Mouse (Mus musculus): ENCODE results near the gene Zic4. TPM values are rescaled to one million over a fixed set of nuclear protein-coding genes. Genes with fewer than 3 reads are reported as not detected.

Gene Zic4
- polyA plus RNA-seq, 1 experiment: 2.6 TPM

DNA sequence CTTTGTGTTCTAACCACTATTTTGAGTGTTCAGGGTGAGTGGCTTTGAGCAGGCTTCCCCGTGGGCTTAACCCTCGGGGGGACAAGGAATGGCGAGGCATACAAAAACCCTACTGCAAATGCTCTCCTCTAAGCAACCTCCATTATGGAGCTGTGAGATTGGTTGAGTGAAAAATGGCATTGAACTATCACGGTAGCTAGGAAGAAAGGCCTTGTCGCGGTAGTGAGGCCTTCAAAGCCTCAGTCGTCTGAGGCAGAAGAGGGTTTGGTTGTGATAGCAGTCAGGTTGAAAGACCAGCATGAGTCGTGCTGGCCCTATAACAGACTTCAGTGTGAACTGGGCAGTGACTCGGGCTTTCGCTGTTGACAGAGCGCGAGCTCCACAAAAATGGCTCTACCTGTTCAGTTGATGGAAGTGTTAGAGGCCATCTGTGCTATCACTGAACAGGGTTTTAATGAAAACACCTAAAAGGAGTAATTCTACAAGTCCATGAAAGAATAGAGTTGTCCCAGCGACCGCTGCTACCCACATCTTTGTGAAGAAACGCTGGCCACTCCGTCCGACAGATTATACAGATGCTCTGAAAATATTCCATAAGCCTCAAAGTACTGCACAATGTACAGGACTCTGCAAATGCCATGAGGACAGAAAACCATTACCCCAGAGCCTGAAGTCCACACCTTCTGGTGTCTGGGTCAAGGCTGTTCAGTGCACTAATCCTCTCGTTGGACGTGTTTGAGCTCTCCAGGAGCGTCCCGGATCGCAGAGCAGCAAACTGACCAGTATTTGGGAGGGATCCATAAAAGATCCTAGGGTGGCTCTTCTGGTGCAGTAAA is 7.6 kb upstream of the Zic4 start:
- TF ChIP-seq CTCF (IDR thresholded peaks at IDR 0.05; ENCODE audit: borderline replicate concordance, insufficient read depth, low read length) (no peak), POLR2A (IDR thresholded peaks at IDR 0.05; ENCODE audit: low read depth, low read length) (no peak)
- Histone ChIP-seq H3K4me1 (ENCODE audit: control insufficient read depth, insufficient read depth, low read length) (no peaks in the 10 kb centered on the region), H3K27ac (ENCODE audit: insufficient read depth, low read length) (no peak overlapping the region), H3K4me3 (ENCODE audit: insufficient read depth, low read length) (no peak overlapping the region)

DNA sequence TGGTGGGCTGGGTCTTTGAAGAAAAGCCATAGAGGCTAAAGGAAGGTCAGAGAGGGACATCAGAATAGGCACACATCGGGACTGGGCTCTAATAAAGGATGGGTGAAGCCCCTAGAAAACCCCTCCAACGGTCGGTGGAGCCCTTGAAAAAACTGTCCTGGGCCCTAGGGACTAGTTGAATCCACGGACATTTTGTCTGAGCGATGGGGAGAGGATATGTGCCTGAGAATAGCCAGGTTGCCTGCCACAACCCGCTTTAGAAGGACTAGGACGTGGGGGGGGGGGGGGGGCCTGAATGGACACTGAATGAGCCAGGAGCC is 7.0 kb upstream of the Zic4 start:
- Histone ChIP-seq H3K4me3 (ENCODE audit: insufficient read depth, low read length) (no peak overlapping the region), H3K27ac (ENCODE audit: insufficient read depth, low read length) (no peak overlapping the region), H3K4me1 (ENCODE audit: control insufficient read depth, insufficient read depth, low read length) (no peaks in the 10 kb centered on the region)
- TF ChIP-seq CTCF (IDR thresholded peaks at IDR 0.05; ENCODE audit: borderline replicate concordance, insufficient read depth, low read length) (no peak), POLR2A (IDR thresholded peaks at IDR 0.05; ENCODE audit: low read depth, low read length) (no peak)

DNA sequence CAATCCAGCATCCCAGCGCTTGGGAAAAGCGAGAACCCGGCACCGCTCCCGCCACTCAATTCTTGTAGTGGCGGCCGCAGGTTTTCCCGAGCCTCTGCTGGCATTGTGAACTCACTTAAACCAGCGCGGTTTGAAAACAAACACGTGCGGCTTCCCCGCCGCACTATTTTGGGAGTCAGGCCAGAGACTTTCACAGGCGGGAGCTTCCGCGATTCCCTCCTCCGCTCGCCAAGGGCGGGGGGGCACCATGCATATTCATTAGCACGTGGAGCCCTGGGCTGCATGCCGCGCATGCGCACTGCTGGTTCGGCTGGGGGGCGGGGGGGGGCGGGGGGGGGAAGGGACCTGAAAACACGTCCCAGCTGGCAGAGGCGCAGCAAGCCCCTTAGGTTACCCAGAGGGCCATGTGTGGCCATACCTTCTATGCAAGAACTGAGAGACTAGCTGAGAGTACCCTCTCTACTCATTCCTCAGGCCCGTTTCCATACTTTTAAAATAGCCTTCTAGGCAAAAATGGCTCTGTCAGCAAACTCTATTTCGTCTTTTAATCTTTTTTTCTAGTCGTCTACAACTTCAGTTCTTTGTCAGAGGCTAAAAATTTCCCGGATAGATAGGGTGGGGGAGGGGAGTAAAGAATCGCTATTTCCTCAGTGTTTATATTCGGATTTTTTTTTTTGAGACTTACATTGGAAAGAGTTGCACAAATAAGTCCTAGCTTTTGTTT is 6.4 kb upstream of the Zic4 start:
- peak overlapping the region; percentile 26; the same call in 1 of the 2 replicates for H3K27ac ChIP-seq (ENCODE audit: insufficient read depth, low read length)
- H3K4me3 ChIP-seq (ENCODE audit: insufficient read depth, low read length): no peak overlapping the region; the same call in 1 of the 2 replicates
- no peak for TF ChIP-seq CTCF (IDR thresholded peaks at IDR 0.05; ENCODE audit: borderline replicate concordance, insufficient read depth, low read length)
- TF ChIP-seq POLR2A (IDR thresholded peaks at IDR 0.05; ENCODE audit: low read depth, low read length): no peak
- no peaks in the 10 kb centered on the region for H3K4me1 ChIP-seq (ENCODE audit: control insufficient read depth, insufficient read depth, low read length)

DNA sequence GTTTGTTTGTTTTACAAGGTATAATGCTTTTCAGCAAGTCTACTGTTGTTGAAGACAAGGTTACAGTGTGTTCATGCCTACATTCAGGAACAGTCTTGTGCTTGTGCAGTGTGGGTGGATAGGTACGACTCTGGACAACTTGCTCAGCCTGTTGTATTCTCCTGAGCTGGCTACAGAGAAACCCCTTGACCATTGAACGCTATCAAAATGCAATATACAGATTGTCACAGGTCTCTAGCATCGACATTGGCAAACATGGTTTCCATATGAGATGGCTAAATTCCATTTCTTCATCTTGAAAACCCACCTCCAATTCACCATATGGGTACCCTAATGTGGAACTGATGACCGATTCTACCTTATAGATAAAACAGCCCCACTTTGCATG is 5.9 kb upstream of the Zic4 start:
- no peak for TF ChIP-seq CTCF (IDR thresholded peaks at IDR 0.05; ENCODE audit: borderline replicate concordance, insufficient read depth, low read length)
- no peak for TF ChIP-seq POLR2A (IDR thresholded peaks at IDR 0.05; ENCODE audit: low read depth, low read length)
- Histone ChIP-seq H3K27ac (ENCODE audit: insufficient read depth, low read length) (no peak overlapping the region), H3K4me3 (ENCODE audit: insufficient read depth, low read length) (no peak overlapping the region), H3K4me1 (ENCODE audit: control insufficient read depth, insufficient read depth, low read length) (no peaks in the 10 kb centered on the region)

DNA sequence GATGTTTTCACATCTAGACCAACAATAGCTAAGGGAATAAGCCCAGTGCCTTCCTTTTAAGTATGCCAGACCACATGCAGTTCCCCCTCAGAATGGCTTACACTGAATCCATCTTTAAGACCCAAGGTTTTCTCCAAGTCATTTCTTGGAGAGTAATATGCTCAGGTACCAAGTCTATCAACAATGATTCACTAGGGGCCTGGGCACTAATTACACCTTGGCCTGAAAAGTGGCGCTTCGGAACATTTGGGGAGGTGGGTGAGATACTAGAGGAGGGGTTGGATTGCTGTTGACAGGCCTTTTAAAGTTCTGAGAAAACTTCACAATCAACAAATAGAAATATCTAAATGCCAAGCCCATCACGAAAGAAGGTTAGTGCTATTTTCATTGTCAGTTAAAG is 4.9 kb upstream of the Zic4 start:
- Histone ChIP-seq H3K4me3 (ENCODE audit: insufficient read depth, low read length) (no peak overlapping the region), H3K4me1 (ENCODE audit: control insufficient read depth, insufficient read depth, low read length) (no peaks in the 10 kb centered on the region), H3K27ac (ENCODE audit: insufficient read depth, low read length) (no peak overlapping the region)
- TF ChIP-seq CTCF (IDR thresholded peaks at IDR 0.05; ENCODE audit: borderline replicate concordance, insufficient read depth, low read length): no peak
- TF ChIP-seq POLR2A (IDR thresholded peaks at IDR 0.05; ENCODE audit: low read depth, low read length): no peak

DNA sequence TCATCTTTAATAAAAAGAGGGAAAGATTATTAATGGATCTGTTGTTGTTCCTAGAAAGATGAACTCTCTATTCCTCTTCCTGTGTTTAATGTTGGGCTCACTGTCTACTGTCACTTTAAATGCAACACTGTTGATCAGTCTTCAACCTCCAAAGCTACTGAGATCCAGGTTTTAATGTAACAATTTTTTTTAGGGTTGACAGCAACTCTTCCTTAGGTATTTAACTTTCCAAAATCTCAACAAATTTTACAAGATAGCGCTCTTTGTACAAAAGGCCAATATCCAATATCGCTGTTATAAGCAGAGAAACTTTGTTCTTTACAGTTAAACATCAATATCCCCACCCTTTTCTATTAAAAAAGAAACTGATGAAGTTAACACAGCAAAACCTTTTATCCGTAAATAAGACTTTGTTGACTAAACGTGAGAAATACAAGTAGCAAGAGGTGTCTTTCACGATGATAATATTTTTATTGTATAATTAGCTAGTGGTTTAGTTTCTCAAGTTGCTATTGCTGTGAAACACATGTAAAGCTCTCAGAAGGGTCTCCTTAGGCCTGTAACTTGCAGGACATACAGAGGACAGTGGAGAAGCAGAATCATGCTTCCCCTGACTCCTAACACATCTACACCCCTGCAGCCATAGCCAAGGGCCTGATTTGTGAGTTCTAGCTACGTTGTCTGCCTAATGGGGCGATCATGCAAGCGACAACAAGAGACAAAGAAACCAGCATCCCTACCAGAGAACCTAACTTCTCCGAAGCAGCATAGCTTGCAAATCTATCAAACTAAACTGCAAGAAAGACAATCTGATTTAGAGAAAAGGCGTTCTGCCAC is 3.1 kb upstream of the Zic4 start:
- TF ChIP-seq CTCF (IDR thresholded peaks at IDR 0.05; ENCODE audit: borderline replicate concordance, insufficient read depth, low read length): no peak
- TF ChIP-seq POLR2A (IDR thresholded peaks at IDR 0.05; ENCODE audit: low read depth, low read length): no peak
- no peaks in the 10 kb centered on the region for H3K4me1 ChIP-seq (ENCODE audit: control insufficient read depth, insufficient read depth, low read length)
- H3K27ac ChIP-seq (ENCODE audit: insufficient read depth, low read length): no peak overlapping the region
- no peak overlapping the region for H3K4me3 ChIP-seq (ENCODE audit: insufficient read depth, low read length)

DNA sequence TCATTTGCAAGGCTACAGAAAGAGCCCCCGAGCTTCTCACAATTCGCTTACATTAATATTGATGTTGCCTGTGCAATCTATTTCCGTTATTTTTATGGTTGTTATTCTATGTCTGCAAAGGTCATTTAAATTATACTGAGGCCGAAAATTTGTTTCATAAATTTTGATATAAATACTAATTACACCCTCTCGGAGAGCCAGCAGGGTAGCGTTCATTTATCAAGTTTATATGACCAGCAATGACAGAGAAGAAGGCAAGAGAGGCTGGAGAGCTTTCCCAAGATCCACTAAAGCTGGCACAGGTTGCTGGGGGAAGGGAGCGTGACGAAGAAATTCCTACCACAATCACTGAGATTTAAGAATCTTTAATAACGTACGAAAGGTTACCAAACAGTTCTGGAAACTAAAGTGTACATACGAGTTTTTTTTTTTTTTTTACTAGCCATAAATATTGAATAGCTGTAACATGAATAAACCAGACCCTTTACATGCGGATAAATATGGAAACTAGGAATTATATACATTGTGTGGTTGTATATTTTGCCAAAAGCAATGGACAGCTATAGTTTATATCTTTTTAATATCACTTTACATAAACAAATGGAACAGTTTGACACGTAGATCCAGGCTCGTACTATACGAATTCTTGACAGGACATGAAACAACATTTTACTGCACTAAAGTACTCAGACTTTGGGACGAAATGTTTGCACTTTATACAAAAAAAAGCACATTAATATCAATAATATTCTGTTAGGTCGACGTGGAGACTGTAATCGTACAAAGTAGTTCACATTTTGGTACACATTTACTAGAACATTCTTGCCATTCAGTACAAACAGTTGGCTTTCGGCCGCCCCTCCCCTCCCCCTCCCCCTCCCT is 1.8 kb upstream of the Zic4 start:
- no peak for TF ChIP-seq CTCF (IDR thresholded peaks at IDR 0.05; ENCODE audit: borderline replicate concordance, insufficient read depth, low read length)
- TF ChIP-seq POLR2A (IDR thresholded peaks at IDR 0.05; ENCODE audit: low read depth, low read length): no peak
- H3K27ac ChIP-seq (ENCODE audit: insufficient read depth, low read length): no peak overlapping the region
- H3K4me1 ChIP-seq (ENCODE audit: control insufficient read depth, insufficient read depth, low read length): no peaks in the 10 kb centered on the region
- H3K4me3 ChIP-seq (ENCODE audit: insufficient read depth, low read length): no peak overlapping the region

DNA sequence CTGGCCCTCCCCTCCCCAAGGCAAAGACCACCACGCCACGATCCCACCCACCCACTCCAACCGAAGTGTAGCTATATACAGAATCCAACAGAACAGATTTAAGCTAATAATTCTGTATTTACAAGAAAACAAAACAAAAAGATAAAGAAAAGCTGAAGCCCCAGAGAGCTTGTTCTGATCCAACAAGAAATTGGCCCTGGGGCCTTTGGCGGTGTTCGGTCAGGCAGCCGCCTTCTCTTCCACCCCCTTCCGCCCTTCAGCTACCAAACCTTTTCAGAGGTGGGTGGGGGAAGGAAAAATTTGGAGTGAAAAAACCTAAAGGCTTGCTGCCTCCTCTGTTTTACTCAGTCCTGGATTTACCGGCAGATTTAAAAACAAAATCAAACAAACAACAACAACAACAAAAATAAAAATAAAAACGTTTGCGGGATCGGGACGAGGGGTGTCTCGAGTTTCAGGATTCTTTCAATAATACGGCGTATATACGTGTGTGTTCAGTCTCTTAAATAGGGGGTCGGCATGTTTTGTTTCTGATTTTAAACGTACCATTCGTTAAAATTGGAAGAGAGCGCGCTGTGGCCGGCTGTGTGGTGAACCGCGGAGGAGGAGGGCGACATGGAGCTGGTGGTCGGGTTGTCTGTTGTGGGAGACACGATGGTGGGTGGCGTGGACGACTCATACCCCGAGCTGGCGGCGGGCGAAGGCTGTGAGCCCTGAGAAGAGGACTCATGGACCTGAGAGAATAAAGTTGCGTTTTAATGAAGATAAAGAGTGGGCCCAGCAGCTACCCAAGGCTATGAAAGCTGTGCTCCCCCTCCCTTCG is 969 bp upstream of the Zic4 start:
- H3K4me3 ChIP-seq (ENCODE audit: insufficient read depth, low read length): peak overlapping the region; percentile 45
- H3K4me1 ChIP-seq (ENCODE audit: control insufficient read depth, insufficient read depth, low read length): no peaks in the 10 kb centered on the region
- TF ChIP-seq POLR2A (IDR thresholded peaks at IDR 0.05; ENCODE audit: low read depth, low read length) (no peak), CTCF (IDR thresholded peaks at IDR 0.05; ENCODE audit: borderline replicate concordance, insufficient read depth, low read length) (no peak)
- H3K27ac ChIP-seq (ENCODE audit: insufficient read depth, low read length): no peak overlapping the region

Data from embryonic fibroblast, embryonic 13.5 days (primary cell).